Mouse (Mus musculus) gastrocnemius, adult 8-10 months (tissue): Measurements from ENCODE around the gene Piwil1. TPM values are rescaled to one million over a fixed set of nuclear protein-coding genes. Genes with fewer than 3 reads are reported as not detected.

ENCODE experiments used
- total RNA-seq, 4 experiments: library from RNA; stranded (reverse); gene quantifications; 2 replicates each; pipeline ENCODE4 v1.2.4; 2022

Piwil1 gene
- total RNA-seq, 4 experiments from 2014 or later, result not detected

Other genes starting within 250 kb of the Piwil1 start
- 1 to 10 TPM in 2 of 4 experiments, under 1 TPM in 2; 0.77 to 1.1 (median 0.99) TPM for gene Fzd10, start 101.7 kb upstream of the Piwil1 start, total RNA-seq